Mouse (Mus musculus) thymus, adult 2 months (tissue): ENCODE measurements around the gene Zfp385a.

Source experiments
- CTCF ChIP-seq: fragments of 200-500 bp; IDR thresholded peaks from 2 replicates; pipeline ENCODE4 v1.5.1; 2012; ENCODE audit warnings: mild to moderate bottlenecking, control low read depth, low read length, moderate library complexity, borderline replicate concordance; ENCODE audit not compliant: control insufficient read depth, poor library complexity, insufficient read depth; ENCODE audit errors: extremely low read depth
- POLR2A ChIP-seq: fragments of 200-500 bp; IDR thresholded peaks from 2 replicates; pipeline ENCODE4 v1.6.1; 2012; ENCODE audit warnings: mild to moderate bottlenecking, low read length, control low read depth, moderate library complexity; ENCODE audit not compliant: control insufficient read depth, poor library complexity, insufficient read depth; ENCODE audit errors: extremely low read depth

DNA sequence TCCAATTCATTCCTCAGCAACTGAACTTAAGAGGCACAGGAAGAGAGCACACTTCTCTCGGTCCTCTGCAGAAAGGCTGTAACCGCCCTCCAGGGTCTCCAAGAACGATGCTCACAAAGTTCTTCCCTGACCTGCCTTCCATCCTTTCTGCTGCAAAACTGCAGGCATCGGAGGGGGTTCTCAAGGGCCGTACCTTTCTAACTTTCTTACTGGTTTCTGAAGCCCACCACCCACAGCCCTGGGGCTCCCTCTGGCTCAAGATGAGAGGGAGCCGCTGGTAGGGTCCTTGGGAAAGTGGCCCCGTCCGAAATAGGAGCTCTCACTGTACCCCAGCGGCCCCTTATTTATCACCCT is 35.3 kb downstream of the Zfp385a start:
- TF ChIP-seq CTCF, result no peak
- no peak for TF ChIP-seq POLR2A
